Mouse (Mus musculus): ENCODE data around the gene Gm13212. TPM values are rescaled to one million over a fixed set of nuclear protein-coding genes. Genes with fewer than 3 reads are reported as not detected.

The Gm13212 gene
- total RNA-seq, 2 experiments from 2014 or later, result 0.17 to 0.34 TPM

Other genes starting within 250 kb of the Gm13212 start
- 1 to 10 TPM in 1 of 2 experiments, under 1 TPM in 1; 0.90 to 1.2 TPM for gene Zfp990, start 74.4 kb upstream of the Gm13212 start, total RNA-seq (2021)
- under 1 TPM in 1 of 2 experiments, not detected in 1; 0.18 TPM for gene Zfp980, start 85.5 kb downstream of the Gm13212 start, total RNA-seq (2021)